ENCODE assay signal across 15 mouse cellular contexts in the genomic region with DNA sequence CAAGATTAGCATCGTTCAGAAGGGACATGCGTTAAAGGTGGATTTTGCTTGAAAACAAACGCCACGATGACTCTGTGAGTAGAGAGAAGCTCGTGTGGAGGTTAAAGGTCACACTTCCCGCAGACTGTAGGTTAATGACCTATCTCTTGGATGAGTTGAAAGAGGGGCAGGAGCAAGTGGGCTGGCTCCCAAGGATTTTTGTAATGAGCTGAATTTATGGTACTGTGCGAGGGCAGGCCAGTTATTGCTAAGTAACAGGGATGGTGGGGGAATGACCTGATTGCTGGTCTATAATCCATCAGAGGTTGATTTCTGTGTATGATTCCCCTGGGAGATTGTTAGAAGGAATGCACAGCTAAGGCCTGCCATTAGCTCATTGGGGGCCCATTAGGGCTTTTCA.
DNase-seq lines count a peak whose midpoint lies in the region; ATAC-seq and TF ChIP-seq lines count a peak whose summit lies in the region.
"Had no signal": no experiment of that assay in that cellular context is flagged by ENCODE, and none has a peak within 500 bp of the region (broad histone marks: within the 10 kb centered on the region; RNA-seq: fewer than 3 reads in every experiment).

No protein-coding gene starts in this region.

- no peak for TF ChIP-seq CTCF in intestine, postnatal 0 days (IDR thresholded peaks at IDR 0.05; ENCODE audit: low read depth)

- DNase-seq in hindbrain, embryonic 11.5 days (ENCODE audit: low spot score): peak; percentile 16
- no peak for DNase-seq in hindbrain, embryonic 10.5 days (ENCODE audit: low spot score)
- DNase-seq in frontal cortex, postnatal 14 days (ENCODE audit: low spot score in 2 of 2): no peak
- DNase-seq: adrenal gland, adult 8-10 months; cerebellum, adult 8-10 months; heart, adult 18-20 months; lung, postnatal 14 days; right cerebral cortex, postnatal 25 days had no signal

- ATAC-seq in hindbrain, embryonic 11.5 days (ENCODE audit: low FRiP score): peak; percentile 73
- ATAC-seq in hindbrain, embryonic 16.5 days: peak; percentile 34; the same call in 1 of the 2 replicates
- ATAC-seq in midbrain, embryonic 15.5 days (replicated peaks): peak; percentile 66; the same call in 1 of the 2 replicates
- ATAC-seq in intestine, embryonic 16.5 days: no peak
- ATAC-seq in intestine, postnatal 0 days: no peak
- ATAC-seq: inflammation-experienced regulatory T-cells, adult 6 months had no signal

- WGBS in hindbrain, embryonic 11.5 days: 65% methylated on average over 7 of the region's 7 CpGs
- 63% methylated on average over 7 of the region's 7 CpGs for WGBS in hindbrain, embryonic 10.5 days
- 41% methylated on average over 7 of the region's 7 CpGs for WGBS in hindbrain, embryonic 16.5 days
- WGBS in midbrain, embryonic 15.5 days: 37% methylated on average over 7 of the region's 7 CpGs
- WGBS in intestine, embryonic 16.5 days: 48% methylated on average over 7 of the region's 7 CpGs
- 57% methylated on average over 7 of the region's 7 CpGs for WGBS in intestine, postnatal 0 days

- H3K27ac ChIP-seq in hindbrain, embryonic 11.5 days (ENCODE audit: low read depth, low read length): peak overlapping the region; percentile 56; the same call in 1 of the 2 replicates
- no peak overlapping the region for H3K27ac ChIP-seq in hindbrain, embryonic 10.5 days
- no peak overlapping the region for H3K27ac ChIP-seq in hindbrain, embryonic 16.5 days (ENCODE audit: low read depth, low read length)
- peak overlapping the region; percentile 6; the same call in 1 of the 2 replicates for H3K27ac ChIP-seq in midbrain, embryonic 15.5 days
- H3K27ac ChIP-seq in intestine, embryonic 16.5 days (ENCODE audit: low read length): no peak overlapping the region
- no peak overlapping the region for H3K27ac ChIP-seq in intestine, postnatal 0 days (ENCODE audit: low read depth, low read length)
- H3K27ac ChIP-seq: limb, embryonic 13.5 days; liver, embryonic 15.5 days had no signal

- H3K36me3 ChIP-seq in hindbrain, embryonic 11.5 days (ENCODE audit: control insufficient read depth, insufficient read depth, low read length): no peaks in the 10 kb centered on the region
- H3K36me3 ChIP-seq in hindbrain, embryonic 10.5 days: no peaks in the 10 kb centered on the region
- H3K36me3 ChIP-seq in hindbrain, embryonic 16.5 days (ENCODE audit: control insufficient read depth, insufficient read depth, low read length): no peaks in the 10 kb centered on the region
- no peaks in the 10 kb centered on the region for H3K36me3 ChIP-seq in midbrain, embryonic 15.5 days (replicated peaks)
- H3K36me3 ChIP-seq in intestine, embryonic 16.5 days (ENCODE audit: control insufficient read depth, insufficient read depth, low read length): no peaks in the 10 kb centered on the region
- H3K36me3 ChIP-seq in intestine, postnatal 0 days (ENCODE audit: control insufficient read depth, insufficient read depth): no peaks in the 10 kb centered on the region
- H3K36me3 ChIP-seq: limb, embryonic 13.5 days; liver, embryonic 15.5 days had no signal

- H3K4me3 ChIP-seq in hindbrain, embryonic 11.5 days (ENCODE audit: low read depth, low read length): no peak overlapping the region
- H3K4me3 ChIP-seq in hindbrain, embryonic 10.5 days: no peak overlapping the region
- H3K4me3 ChIP-seq in hindbrain, embryonic 16.5 days (ENCODE audit: low read length): no peak overlapping the region
- H3K4me3 ChIP-seq in midbrain, embryonic 15.5 days: no peak overlapping the region
- H3K4me3 ChIP-seq in intestine, embryonic 16.5 days (ENCODE audit: low read length): no peak overlapping the region
- H3K4me3 ChIP-seq in intestine, postnatal 0 days (ENCODE audit: low read depth, low read length): no peak overlapping the region
- H3K4me3 ChIP-seq: limb, embryonic 13.5 days; liver, embryonic 15.5 days had no signal

- no peaks in the 10 kb centered on the region for H3K4me1 ChIP-seq in hindbrain, embryonic 11.5 days (replicated peaks; ENCODE audit: control insufficient read depth, insufficient read depth, low read length)
- H3K4me1 ChIP-seq in hindbrain, embryonic 10.5 days (replicated peaks): no peaks in the 10 kb centered on the region
- no peaks in the 10 kb centered on the region; the same call in 1 of the 2 replicates for H3K4me1 ChIP-seq in hindbrain, embryonic 16.5 days (ENCODE audit: control insufficient read depth, insufficient read depth, low read depth, low read length)
- peaks cover 12% of the 10 kb centered on the region for H3K4me1 ChIP-seq in midbrain, embryonic 15.5 days
- H3K4me1 ChIP-seq in intestine, embryonic 16.5 days (ENCODE audit: control insufficient read depth, insufficient read depth, low read length): no peaks in the 10 kb centered on the region
- no peaks in the 10 kb centered on the region for H3K4me1 ChIP-seq in intestine, postnatal 0 days (replicated peaks; ENCODE audit: control insufficient read depth, insufficient read depth, low read length)
- H3K4me1 ChIP-seq: liver, embryonic 15.5 days had no signal

- no peaks in the 10 kb centered on the region for H3K9me3 ChIP-seq in hindbrain, embryonic 11.5 days (ENCODE audit: control insufficient read depth, low read length)
- H3K9me3 ChIP-seq in hindbrain, embryonic 10.5 days: no peaks in the 10 kb centered on the region
- no peaks in the 10 kb centered on the region for H3K9me3 ChIP-seq in hindbrain, embryonic 16.5 days (ENCODE audit: control insufficient read depth, low read length)
- H3K9me3 ChIP-seq in midbrain, embryonic 15.5 days: no peaks in the 10 kb centered on the region
- H3K9me3 ChIP-seq in intestine, embryonic 16.5 days (ENCODE audit: control insufficient read depth, low read length): no peaks in the 10 kb centered on the region
- no peaks in the 10 kb centered on the region for H3K9me3 ChIP-seq in intestine, postnatal 0 days (ENCODE audit: control insufficient read depth)
- H3K9me3 ChIP-seq: limb, embryonic 13.5 days; liver, embryonic 15.5 days had no signal

- no peaks in the 10 kb centered on the region for H3K27me3 ChIP-seq in hindbrain, embryonic 11.5 days (ENCODE audit: control insufficient read depth, insufficient read depth, low read length)
- no peaks in the 10 kb centered on the region for H3K27me3 ChIP-seq in hindbrain, embryonic 10.5 days (ENCODE audit: insufficient read depth, poor library complexity, severe bottlenecking)
- no peaks in the 10 kb centered on the region for H3K27me3 ChIP-seq in hindbrain, embryonic 16.5 days (replicated peaks; ENCODE audit: control insufficient read depth, insufficient read depth, low read length)
- H3K27me3 ChIP-seq in midbrain, embryonic 15.5 days (replicated peaks): no peaks in the 10 kb centered on the region
- no peaks in the 10 kb centered on the region for H3K27me3 ChIP-seq in intestine, embryonic 16.5 days (replicated peaks; ENCODE audit: control insufficient read depth, insufficient read depth, low read length)
- H3K27me3 ChIP-seq in intestine, postnatal 0 days (replicated peaks; ENCODE audit: control insufficient read depth, insufficient read depth, low read length): no peaks in the 10 kb centered on the region
- H3K27me3 ChIP-seq: limb, embryonic 13.5 days; liver, embryonic 15.5 days had no signal

- H3K4me2 ChIP-seq in hindbrain, embryonic 11.5 days (replicated peaks; ENCODE audit: low read depth, low read length): no peak overlapping the region
- H3K4me2 ChIP-seq in hindbrain, embryonic 16.5 days (ENCODE audit: low read length): no peak overlapping the region
- no peak overlapping the region for H3K4me2 ChIP-seq in midbrain, embryonic 15.5 days
- no peak overlapping the region for H3K4me2 ChIP-seq in intestine, embryonic 16.5 days (ENCODE audit: low read depth, low read length)
- no peak overlapping the region for H3K4me2 ChIP-seq in intestine, postnatal 0 days (replicated peaks; ENCODE audit: low read depth)
- H3K4me2 ChIP-seq: limb, embryonic 13.5 days; liver, embryonic 15.5 days had no signal

- H3K9ac ChIP-seq in hindbrain, embryonic 11.5 days (ENCODE audit: low read depth, low read length): no peak overlapping the region
- H3K9ac ChIP-seq in hindbrain, embryonic 16.5 days (ENCODE audit: low read depth, low read length): no peak overlapping the region
- H3K9ac ChIP-seq in midbrain, embryonic 15.5 days: no peak overlapping the region
- H3K9ac ChIP-seq in intestine, embryonic 16.5 days (ENCODE audit: low read depth, low read length): no peak overlapping the region
- H3K9ac ChIP-seq in intestine, postnatal 0 days (ENCODE audit: low read depth, low read length): no peak overlapping the region
- H3K9ac ChIP-seq: limb, embryonic 13.5 days; liver, embryonic 15.5 days had no signal

Comparison
In these comparisons a context has a peak if more than half of its experiments do, and no peak if none do; other contexts are left out.
1. H3K27ac ChIP-seq: peak in hindbrain, embryonic 11.5 days (single experiment) and midbrain, embryonic 15.5 days (single experiment); none in hindbrain, embryonic 10.5 days (single experiment), hindbrain, embryonic 16.5 days (single experiment), intestine, embryonic 16.5 days (single experiment) and intestine, postnatal 0 days (single experiment).
2. ATAC-seq: peak in hindbrain, embryonic 11.5 days (single experiment), hindbrain, embryonic 16.5 days (single experiment) and midbrain, embryonic 15.5 days (single experiment); none in intestine, embryonic 16.5 days (single experiment) and intestine, postnatal 0 days (single experiment).